Mouse (Mus musculus) heart, postnatal 0 days (tissue): ENCODE data around the gene Galp.

ENCODE experiments used
- CTCF ChIP-seq: IDR thresholded peaks from 2 replicates; pipeline ENCODE4 v1.5.1; 2016; ENCODE audit warnings: antibody characterized with exemption, control low read depth, low read depth
- EP300 ChIP-seq: IDR thresholded peaks from 2 replicates; pipeline ENCODE4 v1.6.1; 2016; ENCODE audit warnings: antibody characterized with exemption, low read depth

- no peak for TF ChIP-seq CTCF
- no peak for TF ChIP-seq EP300
Observed at GRCm38 (mm10) chr7:6262984-6263383, 66.1 kb downstream of the Galp start.
